Mouse (Mus musculus): ENCODE measurements around the gene Cyp2ab1. TPM values are rescaled to one million over a fixed set of nuclear protein-coding genes. Genes with fewer than 3 reads are reported as not detected.

The Cyp2ab1 gene
- not detected in 2 replicates for polyA plus RNA-seq (2012; rRNA removed)

GRCm38 (mm10) chr16:20325286-20325685 lies at the start of gene Cyp2ab1:
Cyp2ab1 (minus strand) TSS chr16:20325404.

GRCm38 (mm10) chr16:20301770-20302649 lies 23.2 kb downstream of the Cyp2ab1 start, which contains the start of gene Parl:
Parl (minus strand) TSS chr16:20302387.

Other genes starting within 250 kb of the Cyp2ab1 start
- gene Klhl24, start 227.9 kb downstream of the Cyp2ab1 start, polyA plus RNA-seq (2012; rRNA removed): 33.1 and 33.5 TPM in 2 replicates
- gene Yeats2, start 184.3 kb downstream of the Cyp2ab1 start, polyA plus RNA-seq (2012; rRNA removed): 48.7 and 49.3 TPM in 2 replicates
- 8.0 and 8.7 TPM in 2 replicates for gene Map6d1, start 84.0 kb downstream of the Cyp2ab1 start, polyA plus RNA-seq (2012; rRNA removed)
- 53.0 and 62.4 TPM in 2 replicates for gene Parl, start 23.0 kb downstream of the Cyp2ab1 start, polyA plus RNA-seq (2012; rRNA removed)
- gene Abcc5, start 101.0 kb upstream of the Cyp2ab1 start, polyA plus RNA-seq (2012; rRNA removed): 314 and 317 TPM in 2 replicates
- gene Eif2b5, start 173.4 kb upstream of the Cyp2ab1 start, polyA plus RNA-seq (2012; rRNA removed): 53.5 and 54.5 TPM in 2 replicates
- 46.6 and 54.8 TPM in 2 replicates for gene Dvl3, start 191.6 kb upstream of the Cyp2ab1 start, polyA plus RNA-seq (2012; rRNA removed)
- gene Ap2m1, start 210.1 kb upstream of the Cyp2ab1 start, polyA plus RNA-seq (2012; rRNA removed): 1,387 and 1,451 TPM in 2 replicates
- gene Abcf3, start 223.2 kb upstream of the Cyp2ab1 start, polyA plus RNA-seq (2012; rRNA removed): 70.8 and 74.8 TPM in 2 replicates

Data from central nervous system, embryonic 18 days (tissue).